Mouse (Mus musculus) kidney, adult 2 months (tissue): ENCODE results near the gene Sult2b1. TPM values are rescaled to one million over a fixed set of nuclear protein-coding genes. Genes with fewer than 3 reads are reported as not detected.
A peak's percentile ranks its signal among the peaks of the same experiment; 100 is the strongest.

Source experiments
- DNase-seq: peaks from one replicate; pipeline ENCODE4 v3.0.0; 2021
- H3K27ac ChIP-seq: fragments of 200-500 bp; 2 replicates; pipeline ENCODE4 v1.5.1; 2012; ENCODE audit warnings: low read depth, low read length, control low read depth, inconsistent platforms; ENCODE audit not compliant: insufficient read depth
- H3K27me3 ChIP-seq: fragments of 200-500 bp; replicated peaks from 2 replicates; pipeline ENCODE4 v1.6.1; 2012; ENCODE audit warnings: mild to moderate bottlenecking, moderate library complexity, low read length, inconsistent platforms; ENCODE audit not compliant: control insufficient read depth, insufficient read depth
- H3K36me3 ChIP-seq: fragments of 200-500 bp; 2 replicates; pipeline ENCODE4 v1.6.1; 2012; ENCODE audit warnings: mild to moderate bottlenecking, moderate library complexity, low read length, inconsistent platforms; ENCODE audit not compliant: control insufficient read depth, insufficient read depth
- H3K4me1 ChIP-seq: fragments of 200-500 bp; 2 replicates; pipeline ENCODE4 v1.6.1; 2011; ENCODE audit warnings: low read length; ENCODE audit not compliant: control insufficient read depth, insufficient read depth
- H3K4me3 ChIP-seq: fragments of 200-500 bp; 2 replicates; pipeline ENCODE4 v1.5.1; 2011; ENCODE audit warnings: mild to moderate bottlenecking, low read depth, low read length, control low read depth; ENCODE audit not compliant: insufficient read depth
- CTCF ChIP-seq: fragments of 200-500 bp; conservative IDR thresholded peaks from 2 replicates; pipeline ENCODE4 v1.5.1; 2011; ENCODE audit warnings: low read depth, mild to moderate bottlenecking, control low read depth, low read length, moderate library complexity, mixed read lengths; ENCODE audit not compliant: insufficient read depth, insufficient read length
- POLR2A ChIP-seq: fragments of 200-500 bp; IDR thresholded peaks from one replicate; pipeline ENCODE4 v1.6.1; 2011; ENCODE audit warnings: low read depth, low read length, control low read depth
- WGBS: fragments of 180-500 bp; shearing (Covaris S2); methylation state at CpG from one replicate; pipeline ENCODE4 v1.1.7; 2018; 5-methylcytosine and 5-hydroxymethylcytosine counted together
- polyA plus RNA-seq: library from polyadenylated mRNA; depleted of rRNA; stranded (reverse); fragments of >200 nt; gene quantifications from 2 replicates; pipeline ENCODE4 v1.2.3, GENCODE M21; 2012

Sult2b1 gene
- polyA plus RNA-seq, 1 experiment = 6.1 TPM

GRCm38 (mm10) chr7:45711316-45712021, 73.0 kb downstream of the Sult2b1 start:
- 83% methylated on average over 24 of the region's 24 CpGs for WGBS
- H3K4me1 ChIP-seq = peaks cover 46% of the 10 kb centered on the region
- H3K27me3 ChIP-seq = no peaks in the 10 kb centered on the region
- TF ChIP-seq POLR2A (peak; percentile 58), CTCF (no peak)
- peak; percentile 20 for DNase-seq
- H3K4me3 ChIP-seq = no peak overlapping the region
- H3K36me3 ChIP-seq = peaks cover 16% of the 10 kb centered on the region; the same call in 1 of the 2 replicates
- no peak overlapping the region; the same call in 1 of the 2 replicates for H3K27ac ChIP-seq

GRCm38 (mm10) chr7:45710477-45711191, 73.8 kb downstream of the Sult2b1 start:
- WGBS = 82% methylated on average over 20 of the region's 20 CpGs
- Histone ChIP-seq H3K27ac (no peak overlapping the region), H3K36me3 (peaks cover 16% of the 10 kb centered on the region; the same call in 1 of the 2 replicates), H3K27me3 (no peaks in the 10 kb centered on the region), H3K4me1 (peaks cover 42% of the 10 kb centered on the region), H3K4me3 (no peak overlapping the region)
- no peak for TF ChIP-seq CTCF
- TF ChIP-seq POLR2A = peak; percentile 90
- peak; percentile 44 for DNase-seq

- 68% methylated on average over 14 of the region's 14 CpGs for WGBS
- H3K36me3 ChIP-seq = peaks cover 16% of the 10 kb centered on the region; the same call in 1 of the 2 replicates
- H3K4me1 ChIP-seq = peaks cover 39% of the 10 kb centered on the region
- no peak overlapping the region for H3K27ac ChIP-seq
- TF ChIP-seq POLR2A (peak; percentile 46), CTCF (no peak)
- H3K27me3 ChIP-seq = no peaks in the 10 kb centered on the region
- DNase-seq = peak; percentile 34
- H3K4me3 ChIP-seq = no peak overlapping the region
These were observed 74.7 kb downstream of the Sult2b1 start for GRCm38 (mm10) chr7:45709677-45710355.

- H3K27ac ChIP-seq = peak overlapping the region; percentile 93; the same call in 1 of the 2 replicates
- H3K27me3 ChIP-seq = no peaks in the 10 kb centered on the region
- 42% methylated on average over 6 of the region's 6 CpGs for WGBS
- H3K36me3 ChIP-seq = peaks cover 16% of the 10 kb centered on the region; the same call in 1 of the 2 replicates
- no peak overlapping the region for H3K4me3 ChIP-seq
- TF ChIP-seq POLR2A (no peak), CTCF (no peak)
- H3K4me1 ChIP-seq = peaks cover 34% of the 10 kb centered on the region
- DNase-seq = peak; percentile 36
These were observed 75.4 kb downstream of the Sult2b1 start for GRCm38 (mm10) chr7:45709036-45709435.

GRCm38 (mm10) chr7:45708221-45708761, 76.2 kb downstream of the Sult2b1 start:
- WGBS = 13% methylated on average over 13 of the region's 13 CpGs
- H3K4me3 ChIP-seq = peak overlapping the region; percentile 41; the same call in 1 of the 2 replicates
- peaks cover 33% of the 10 kb centered on the region for H3K4me1 ChIP-seq
- no peaks in the 10 kb centered on the region for H3K27me3 ChIP-seq
- peak overlapping the region; percentile 93 for H3K27ac ChIP-seq
- peaks cover 15% of the 10 kb centered on the region; the same call in 1 of the 2 replicates for H3K36me3 ChIP-seq
- peak; percentile 94 for DNase-seq
- TF ChIP-seq POLR2A (peak; percentile 23), CTCF (no peak)

GRCm38 (mm10) chr7:45707375-45707967, 77.0 kb downstream of the Sult2b1 start:
- H3K27ac ChIP-seq = peak overlapping the region; percentile 99
- peaks cover 25% of the 10 kb centered on the region for H3K4me1 ChIP-seq
- peak overlapping the region; percentile 58 for H3K4me3 ChIP-seq
- TF ChIP-seq CTCF (0 out of 2 replicates have a peak, but pooled peaks have one; percentile 5), POLR2A (peak; percentile 87)
- DNase-seq = peak; percentile 99
- no peaks in the 10 kb centered on the region for H3K27me3 ChIP-seq
- WGBS = under 1% methylated on average over 27 of the region's 27 CpGs
- peaks cover 11% of the 10 kb centered on the region; the same call in 1 of the 2 replicates for H3K36me3 ChIP-seq
